Mouse (Mus musculus) thymus, postnatal 36 days (tissue): ENCODE measurements around the gene Zan.
"Not testable (repeated sequence)": the region's sequence is repeated elsewhere in the genome, so short reads cannot be mapped to it uniquely, and the experiment has no call there.

Source experiments
- DNase-seq, 2 experiments: peaks; one replicate each; pipeline ENCODE4 v3.0.0; 2022; ENCODE audit warnings: mixed read lengths in 2 of 2

Zan gene

DNA sequence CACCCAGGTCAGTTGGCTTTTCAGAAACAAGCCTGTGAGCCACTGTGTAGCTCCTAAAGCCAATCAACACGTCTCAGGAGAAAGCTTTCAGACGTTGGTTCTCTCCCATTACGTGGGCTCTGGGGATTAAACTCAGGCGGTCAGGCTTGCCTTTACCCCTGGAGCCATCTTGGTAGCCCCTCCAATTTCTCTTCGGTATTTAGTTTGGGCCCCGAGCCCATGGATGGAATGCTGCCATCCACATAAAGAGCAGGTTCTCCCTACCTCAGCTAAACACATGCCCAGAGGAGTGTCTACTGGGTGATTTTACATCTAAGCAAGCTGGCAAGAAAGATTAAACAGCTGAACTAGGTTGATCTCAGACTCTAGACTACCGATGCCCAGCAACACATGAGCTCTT is 23.3 kb upstream of the Zan start:
- no peak for DNase-seq

DNA sequence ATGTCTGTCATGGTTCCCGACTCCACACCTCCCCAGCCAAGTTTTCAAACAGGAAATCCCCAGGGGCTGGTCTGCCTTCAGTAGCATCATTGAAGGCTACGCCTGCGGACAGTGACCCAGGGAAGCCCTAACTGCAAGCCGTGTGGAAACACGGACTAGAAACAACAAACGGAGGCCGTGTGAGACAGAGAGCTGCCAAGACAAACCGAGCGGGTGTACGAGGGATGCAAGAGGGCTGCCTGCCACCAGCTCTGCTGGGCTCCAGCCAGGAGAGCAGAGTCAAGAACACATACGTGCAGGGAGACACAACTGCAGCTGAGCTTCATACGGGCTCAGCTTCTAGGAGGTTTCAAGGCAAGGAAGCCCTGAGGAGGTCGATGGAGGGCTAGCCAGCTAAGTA is 17.0 kb upstream of the Zan start:
- no peak for DNase-seq

DNA sequence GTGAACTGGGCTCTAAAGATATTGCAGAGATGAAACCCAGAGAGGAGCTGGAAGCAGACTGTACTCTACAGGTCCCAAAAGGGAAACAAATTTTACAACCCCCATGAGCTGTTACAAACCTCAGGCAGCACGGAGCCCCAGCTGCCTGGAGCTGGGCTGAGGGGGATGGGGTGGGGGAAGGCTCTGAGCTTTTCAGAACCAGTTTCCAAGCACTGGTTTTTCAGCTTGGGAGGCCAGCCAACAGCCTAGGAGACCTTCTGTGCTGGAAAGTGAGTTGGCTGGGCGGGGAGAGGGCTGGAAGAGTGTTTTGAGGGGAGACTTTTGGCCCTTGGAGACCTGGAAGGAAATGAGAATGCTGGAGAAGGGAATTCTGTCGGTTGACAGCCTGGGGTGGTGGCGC is 14.7 kb upstream of the Zan start:
- DNase-seq = no peak

- DNase-seq = no peak
Measured at GRCm38 (mm10) chr5:137487616-137488015, 10.8 kb upstream of the Zan start.

DNA sequence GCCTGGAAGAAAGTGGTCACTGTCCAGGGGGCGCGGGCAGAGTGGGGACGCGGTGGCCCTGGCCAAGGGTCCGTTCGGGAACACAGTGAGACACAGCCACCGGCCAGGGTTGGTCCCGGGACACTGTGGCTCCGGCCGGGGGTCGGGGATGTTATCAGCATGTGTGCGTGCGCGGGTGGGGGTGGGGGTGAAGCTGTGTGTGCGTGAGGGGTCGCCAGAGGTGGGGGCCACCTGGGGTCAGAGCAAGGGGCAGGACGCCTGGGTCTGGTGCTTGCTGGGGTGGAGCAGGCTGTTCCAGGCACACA is 8.9 kb upstream of the Zan start:
- DNase-seq = no peak

DNA sequence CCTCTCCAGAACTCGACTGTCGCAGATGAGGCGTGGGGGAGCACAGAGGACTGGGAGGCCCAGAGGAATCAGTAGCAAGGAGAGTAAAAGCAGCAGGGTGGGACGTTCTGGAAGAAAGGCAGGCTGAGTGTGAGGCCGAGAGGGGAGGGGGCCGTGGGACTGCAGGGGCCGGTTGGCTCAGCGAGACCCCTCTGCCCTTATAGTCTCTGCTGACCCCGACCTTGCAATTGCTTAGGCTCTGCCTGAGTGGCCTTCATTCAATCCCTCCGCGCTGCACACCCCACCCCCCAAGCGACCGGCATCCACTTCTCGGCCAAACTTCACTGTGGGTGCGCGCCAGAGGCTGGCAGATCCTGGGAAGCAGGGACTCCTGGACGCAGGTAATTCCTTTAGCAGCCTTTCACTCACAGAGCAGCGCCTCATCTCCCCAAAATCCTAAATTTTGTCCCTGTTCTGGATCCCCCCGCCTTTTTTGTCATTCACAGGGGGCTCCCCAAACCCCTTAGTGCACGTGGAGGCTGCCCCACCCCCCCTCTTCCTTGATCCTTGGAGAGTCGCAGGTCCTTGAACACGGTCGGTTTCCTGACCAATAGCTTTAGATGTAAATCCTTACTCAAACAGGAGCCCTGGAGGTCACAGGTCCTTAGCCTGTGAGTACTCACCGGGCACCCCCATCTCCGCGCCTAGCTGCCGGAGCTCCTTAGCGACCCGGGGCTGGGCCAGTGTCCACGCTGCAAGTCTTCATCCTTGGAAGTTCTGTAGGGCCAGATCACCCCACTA is 8.4 kb upstream of the Zan start:
- no peak for DNase-seq

DNA sequence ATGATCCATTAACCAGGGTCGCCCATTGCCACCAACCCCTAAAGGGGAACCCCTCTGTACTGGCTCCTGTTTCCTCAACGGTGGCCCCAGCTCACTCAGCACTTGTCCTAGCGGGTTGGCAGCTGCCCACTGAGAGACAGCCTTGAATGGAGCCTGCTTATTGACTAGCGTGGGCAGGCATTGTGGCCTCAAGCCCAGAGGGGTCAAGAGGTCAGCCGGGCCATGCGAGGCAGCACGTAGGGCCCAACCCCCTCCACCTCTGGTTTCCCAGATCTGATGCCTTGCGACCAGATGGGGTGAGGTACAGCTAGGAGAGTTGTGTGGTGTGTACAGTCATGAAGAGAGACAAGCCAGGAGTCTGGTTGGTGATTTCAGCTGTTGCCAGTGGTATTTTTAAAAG is 5.0 kb upstream of the Zan start:
- DNase-seq = no peak

DNA sequence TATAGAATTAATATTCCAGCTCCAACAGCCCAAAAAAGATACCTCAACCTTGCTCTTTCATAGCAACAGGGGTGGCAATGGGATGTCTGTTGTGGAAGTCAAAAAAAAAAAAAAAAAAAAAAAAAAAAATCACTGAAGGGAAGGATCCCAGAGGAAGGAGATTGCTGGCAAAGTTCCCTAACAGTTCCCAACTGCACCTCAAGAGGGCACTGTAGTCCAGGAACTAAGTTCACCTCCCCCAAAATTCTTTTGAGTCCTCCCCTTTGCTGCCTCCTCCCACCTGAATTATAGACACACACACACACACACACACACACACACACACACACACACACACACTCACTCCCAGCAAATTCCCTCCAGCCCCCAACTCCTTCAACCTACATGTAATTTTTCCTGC is 4.3 kb upstream of the Zan start:
- peak; percentile 33 to 44 for DNase-seq

DNA sequence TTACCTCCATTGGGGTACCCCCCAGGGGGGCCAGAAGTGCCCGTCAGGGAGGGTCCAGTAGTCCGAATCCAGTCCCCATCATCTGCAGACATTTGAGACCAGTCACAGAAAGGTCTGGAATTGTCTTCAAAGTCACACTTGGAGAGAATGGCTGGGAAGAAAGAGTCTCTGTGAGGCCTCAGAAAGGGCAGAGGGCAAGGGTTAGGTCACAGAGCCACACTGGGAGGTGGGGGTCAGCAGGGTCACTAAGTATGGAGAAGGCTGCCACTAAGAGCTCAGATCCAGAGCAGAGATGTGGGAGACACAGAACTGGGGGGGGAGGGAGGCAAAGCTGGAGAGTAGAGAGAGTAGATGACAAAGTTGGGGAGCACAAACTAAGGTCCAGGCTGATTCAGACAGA is 2.5 kb downstream of the Zan start:
- DNase-seq = no peak

GRCm38 (mm10) chr5:137472252-137472904 is 4.5 kb downstream of the Zan start:
- no peak for DNase-seq

GRCm38 (mm10) chr5:137466946-137467345 is 9.9 kb downstream of the Zan start:
- DNase-seq = no peak

DNA sequence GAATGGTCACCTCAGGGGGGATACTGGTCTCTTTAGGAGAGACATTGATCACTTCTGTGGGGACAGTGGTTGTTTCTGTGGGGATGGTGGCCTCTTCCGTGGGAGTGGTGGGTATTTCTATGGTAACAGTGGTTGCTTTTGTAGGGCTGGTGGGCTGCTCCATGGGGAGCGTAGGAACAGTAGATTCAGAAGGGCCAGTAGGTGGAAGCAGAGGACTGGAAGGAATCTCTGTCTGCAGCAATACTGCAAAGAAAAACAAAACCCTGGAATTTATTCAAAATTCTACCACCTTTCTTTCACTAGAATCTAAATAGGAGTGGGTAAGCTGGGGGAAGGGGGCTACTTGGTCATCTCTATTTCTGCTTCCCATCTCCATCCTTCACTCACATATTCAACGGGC is 11.8 kb downstream of the Zan start:
- DNase-seq = no peak

DNA sequence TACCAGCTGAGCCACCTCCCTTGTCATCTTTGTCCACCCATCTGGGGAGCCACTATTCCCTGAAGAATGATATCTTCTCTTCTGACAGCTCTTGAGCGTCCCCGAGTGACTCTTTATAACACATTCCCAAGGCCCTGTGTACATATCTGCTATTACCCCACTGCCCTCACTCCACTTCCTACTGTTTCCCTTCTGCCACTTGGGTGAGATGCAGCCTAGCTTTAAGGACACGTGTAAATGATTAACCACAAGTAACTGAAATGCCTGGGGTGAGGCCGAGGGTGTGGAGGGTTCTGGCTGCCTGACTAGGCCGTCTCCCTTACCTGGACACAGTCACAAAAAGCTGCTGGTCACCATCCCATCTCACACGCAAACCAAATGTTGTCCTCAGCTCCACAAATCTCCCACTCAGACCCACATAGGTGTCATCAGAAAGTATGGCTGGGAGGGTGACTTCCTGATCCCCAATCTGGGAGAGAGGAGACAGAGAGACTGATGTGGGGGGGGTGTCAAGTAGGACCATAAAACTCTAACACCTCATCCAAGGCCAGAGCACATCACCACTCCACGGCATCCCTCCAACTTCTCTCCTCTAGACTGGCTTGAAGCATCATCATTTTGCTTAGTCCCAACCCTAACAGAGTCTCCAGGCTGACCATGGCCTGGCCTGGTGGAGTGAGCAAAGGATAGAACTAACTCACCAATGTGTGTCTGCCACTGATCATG is 20.8 kb downstream of the Zan start:
- no peak for DNase-seq

GRCm38 (mm10) chr5:137455206-137455605 is 21.7 kb downstream of the Zan start:
- no peak for DNase-seq

- no peak for DNase-seq
Measured at GRCm38 (mm10) chr5:137445536-137445935, 31.3 kb downstream of the Zan start.

DNA sequence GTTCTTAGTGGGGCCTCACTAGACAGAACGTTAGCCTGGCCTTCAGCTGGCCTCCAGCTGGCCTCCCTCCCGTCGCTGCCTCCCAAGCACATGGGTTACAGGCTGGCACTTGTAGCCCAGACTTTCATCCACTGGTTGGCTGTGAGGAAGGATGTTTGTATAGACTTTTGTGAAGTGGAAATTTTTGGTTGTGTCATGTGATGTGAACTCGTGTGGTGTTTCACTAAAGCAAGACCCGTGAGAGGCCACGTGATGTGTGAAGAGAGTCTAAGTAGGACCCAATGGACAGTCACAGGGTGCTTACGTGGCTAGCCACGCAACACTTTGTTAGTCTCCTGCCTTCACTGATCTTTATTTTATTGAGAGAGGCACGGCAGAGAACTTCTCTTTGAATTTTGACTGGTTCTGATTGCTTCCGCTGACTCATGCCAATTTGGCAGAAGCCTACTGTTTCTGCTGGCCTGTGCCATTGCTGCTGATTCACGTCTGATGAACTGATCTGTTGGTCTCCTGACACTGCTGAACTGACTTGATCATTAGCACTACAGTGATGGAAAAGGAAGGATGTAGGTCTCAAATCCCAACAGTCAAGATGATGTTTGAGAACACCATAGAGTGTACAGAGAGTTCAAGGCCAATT is 36.5 kb downstream of the Zan start:
- DNase-seq = no peak

- DNase-seq = no peak
Measured at GRCm38 (mm10) chr5:137433889-137434288, 43.0 kb downstream of the Zan start.

GRCm38 (mm10) chr5:137430402-137430801 is 46.5 kb downstream of the Zan start:
- not testable (repeated sequence) for DNase-seq

GRCm38 (mm10) chr5:137425648-137426047 is 51.2 kb downstream of the Zan start:
- DNase-seq = peak; percentile 6 to 32

DNA sequence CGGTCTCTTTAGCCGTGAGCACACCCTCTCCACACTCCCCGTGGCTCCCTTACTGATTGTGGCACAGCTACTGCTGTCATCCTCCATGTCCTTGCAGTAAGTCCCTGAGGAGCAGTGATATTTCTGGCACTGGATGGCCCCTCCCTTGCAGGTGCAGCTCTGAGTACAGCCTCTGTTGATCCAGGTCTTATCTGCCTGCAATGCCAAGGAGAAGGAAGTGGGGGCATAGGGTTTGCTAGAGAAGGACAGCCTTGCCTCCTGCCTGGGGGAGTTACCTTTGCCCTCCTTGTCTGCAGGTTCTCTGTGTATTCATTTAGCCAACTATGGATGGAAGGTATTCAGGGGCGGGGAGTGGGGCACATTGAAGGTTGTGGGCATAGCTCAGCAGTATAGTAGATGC is 57.0 kb downstream of the Zan start:
- DNase-seq = no peak

GRCm38 (mm10) chr5:137419105-137419504 is 57.8 kb downstream of the Zan start:
- DNase-seq = no peak

DNA sequence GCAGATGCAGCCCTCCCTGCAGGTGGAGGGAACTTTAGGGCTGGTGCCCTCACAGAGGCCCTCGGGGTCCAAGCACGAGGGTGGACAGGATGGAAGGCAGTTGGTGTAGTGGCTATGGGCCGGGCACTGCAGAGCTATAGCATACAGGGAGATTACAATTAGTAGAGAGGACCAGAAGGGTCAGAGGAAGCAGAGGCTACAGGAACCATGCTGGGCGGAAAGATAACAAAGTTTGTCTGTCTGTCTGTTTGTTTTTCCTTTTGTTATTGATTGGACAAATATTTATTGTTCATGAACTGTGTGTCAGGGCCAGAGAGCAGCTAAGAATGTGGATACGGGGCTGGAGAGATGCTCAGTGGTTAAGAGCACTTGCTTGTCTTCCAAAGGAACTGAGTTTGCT is 62.6 kb downstream of the Zan start:
- no peak for DNase-seq

DNA sequence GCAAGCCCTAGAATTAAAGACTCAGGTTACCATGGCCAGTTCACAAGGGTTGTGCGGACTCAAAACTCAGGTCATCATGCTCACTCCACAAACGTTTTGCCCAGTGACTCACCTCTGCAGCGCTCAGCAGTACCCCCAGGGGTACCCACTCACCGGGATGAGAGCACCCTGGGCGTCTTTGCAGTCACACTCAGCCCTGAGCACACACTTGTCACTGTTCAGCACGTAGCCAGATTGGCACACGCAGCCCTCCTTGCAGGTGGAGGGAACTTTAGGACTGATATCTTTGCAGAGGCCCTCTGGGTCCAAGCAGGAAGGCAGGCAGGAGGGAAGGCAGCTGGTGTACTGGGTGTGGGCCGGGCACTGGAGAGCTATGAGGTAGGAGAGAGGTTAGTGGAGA is 65.6 kb downstream of the Zan start:
- no peak for DNase-seq

DNA sequence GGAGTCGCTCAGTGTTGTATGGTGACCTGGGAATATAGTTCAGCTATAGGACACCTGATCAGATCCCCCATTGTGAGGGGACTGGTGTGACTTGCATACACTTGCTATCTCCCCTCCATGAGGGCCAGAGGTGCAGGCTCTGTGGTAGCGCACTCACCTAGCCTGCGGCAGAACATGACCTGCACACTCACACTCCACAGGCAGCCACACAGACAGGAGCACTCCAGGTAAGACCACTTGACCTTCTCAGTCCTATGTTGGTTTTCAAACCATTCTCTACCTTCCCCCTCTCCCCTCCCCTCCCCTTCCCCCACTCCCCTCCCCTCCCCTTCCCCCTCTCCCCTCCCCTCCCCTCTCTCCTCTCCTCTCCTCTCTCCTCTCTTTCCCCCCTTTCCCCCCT is 66.3 kb downstream of the Zan start:
- DNase-seq = no peak
